Mouse (Mus musculus) frontal cortex, postnatal 14 days (tissue): ENCODE results near the gene Serinc1.

Experiments
- DNase-seq, 2 experiments: peaks; one replicate each; pipeline ENCODE4 v3.0.0; 2022; ENCODE audit warnings: low spot score in 2 of 2

Gene Serinc1

DNA sequence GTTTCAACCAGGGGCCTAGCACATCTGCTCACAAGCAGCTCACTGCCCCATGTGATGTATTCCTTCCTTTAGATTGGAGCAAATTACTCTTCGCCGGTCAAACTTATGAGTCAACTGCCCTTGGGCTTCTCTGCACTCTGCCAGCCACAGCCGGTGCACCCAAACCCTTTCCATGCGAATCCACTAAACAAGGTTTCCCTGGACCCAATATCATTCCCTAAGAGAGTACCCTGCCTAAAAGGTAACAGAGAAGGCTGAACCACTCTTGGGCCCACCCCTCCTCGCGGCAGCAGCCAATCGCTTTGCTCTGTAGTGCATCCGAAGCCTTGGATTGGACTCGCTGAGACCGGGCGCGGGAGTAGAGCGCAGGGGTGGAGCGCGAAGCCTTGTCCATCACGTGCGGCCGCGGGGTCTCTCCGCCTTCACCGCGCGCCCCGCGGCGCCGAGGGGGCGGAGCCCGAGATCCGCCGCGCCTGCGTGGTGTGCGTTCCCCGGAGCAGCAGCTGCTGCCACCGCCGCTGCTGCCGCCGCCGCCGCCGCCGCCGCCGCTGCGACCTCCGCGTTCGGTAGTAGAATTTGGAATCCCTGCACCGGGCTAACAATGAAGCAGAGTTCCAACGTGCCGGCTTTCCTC is 46.3 kb downstream of the Serinc1 start, which contains the start of gene Hsf2:
Hsf2 (plus strand) TSS at position 478 of the 634 bp plus-strand sequence.
- DNase-seq: peak; percentile 96

DNA sequence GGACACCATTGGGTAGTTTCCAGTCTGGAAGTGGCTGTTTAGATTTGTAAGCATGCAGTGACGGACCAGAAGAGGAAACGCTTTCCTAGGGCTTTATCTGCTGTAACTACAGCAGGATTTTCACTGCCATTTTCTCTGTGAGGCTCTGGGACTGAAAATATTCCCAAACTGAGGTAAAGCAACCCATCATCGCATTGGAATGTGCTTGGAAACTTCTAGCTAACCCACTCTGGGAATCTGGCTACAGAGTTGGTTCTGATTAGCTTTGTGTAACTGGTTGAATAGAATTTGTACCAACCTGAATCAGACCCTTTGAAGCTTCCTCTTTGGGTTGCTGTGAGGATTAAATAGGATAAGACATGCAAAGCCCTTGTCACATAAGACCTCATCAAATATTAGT is 47.6 kb downstream of the Serinc1 start:
- DNase-seq: no peak

DNA sequence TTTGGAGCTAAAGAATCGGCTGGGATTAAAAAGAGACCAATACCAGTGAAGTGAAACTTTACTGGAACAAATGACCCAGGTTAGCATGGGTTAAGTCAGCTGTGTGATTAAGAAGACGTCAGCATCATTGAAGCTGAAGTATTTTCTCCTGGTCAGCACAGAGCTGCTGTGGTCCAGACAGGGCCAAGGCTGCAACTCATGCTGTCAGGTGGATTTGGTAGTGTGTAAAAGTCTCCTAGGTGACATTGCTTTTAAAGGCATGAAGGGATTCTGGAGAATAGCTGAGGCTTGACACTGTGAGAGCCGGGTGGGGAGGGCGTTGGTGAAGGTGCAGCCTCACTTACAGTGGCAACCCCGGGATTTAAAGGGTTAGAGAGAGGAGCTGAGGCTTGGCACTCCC is 50.6 kb downstream of the Serinc1 start:
- no peak for DNase-seq

DNA sequence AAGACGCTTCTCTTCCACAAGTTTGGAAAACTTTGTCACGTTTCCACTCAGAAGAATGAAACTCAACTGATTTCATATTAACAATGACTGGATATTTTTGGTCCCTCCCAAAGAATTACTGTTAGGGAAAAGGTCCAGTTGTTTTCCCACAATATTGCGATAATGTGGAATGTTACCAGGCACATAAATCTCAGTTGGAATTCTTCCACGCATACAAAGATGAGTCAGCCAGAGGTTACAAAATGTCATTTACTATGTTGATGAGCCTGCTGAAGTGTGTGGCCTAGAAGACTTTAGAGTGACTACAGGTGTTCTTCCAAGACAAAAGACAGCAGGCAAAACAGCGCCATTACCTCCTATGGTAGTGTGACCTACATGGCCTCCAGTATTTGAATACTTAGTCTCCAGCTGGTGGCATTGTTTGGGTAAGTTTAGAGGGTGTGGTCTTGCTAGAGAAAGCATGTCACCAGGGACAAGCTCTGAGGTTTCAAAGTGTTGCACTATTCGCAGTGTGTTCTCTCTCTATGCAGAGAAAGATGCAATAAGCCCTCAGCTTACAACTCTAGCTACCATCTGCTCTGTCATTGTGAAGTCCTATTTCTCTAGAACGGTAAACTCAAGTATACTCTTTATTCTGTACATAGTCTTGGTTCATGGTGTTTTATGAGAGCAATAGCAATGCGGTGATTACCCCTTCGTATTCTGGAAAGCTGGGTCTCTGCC is 55.0 kb downstream of the Serinc1 start:
- no peak for DNase-seq
